Mouse (Mus musculus) T-cell, adult 2 months (primary cell): Measurements from ENCODE around the gene Pheta2.
A peak's percentile ranks its signal among the peaks of the same experiment; 100 is the strongest.

Source experiments
- DNase-seq: peaks from one replicate; pipeline ENCODE4 v3.0.0; 2022; ENCODE audit warnings: low spot score

Gene Pheta2

DNA sequence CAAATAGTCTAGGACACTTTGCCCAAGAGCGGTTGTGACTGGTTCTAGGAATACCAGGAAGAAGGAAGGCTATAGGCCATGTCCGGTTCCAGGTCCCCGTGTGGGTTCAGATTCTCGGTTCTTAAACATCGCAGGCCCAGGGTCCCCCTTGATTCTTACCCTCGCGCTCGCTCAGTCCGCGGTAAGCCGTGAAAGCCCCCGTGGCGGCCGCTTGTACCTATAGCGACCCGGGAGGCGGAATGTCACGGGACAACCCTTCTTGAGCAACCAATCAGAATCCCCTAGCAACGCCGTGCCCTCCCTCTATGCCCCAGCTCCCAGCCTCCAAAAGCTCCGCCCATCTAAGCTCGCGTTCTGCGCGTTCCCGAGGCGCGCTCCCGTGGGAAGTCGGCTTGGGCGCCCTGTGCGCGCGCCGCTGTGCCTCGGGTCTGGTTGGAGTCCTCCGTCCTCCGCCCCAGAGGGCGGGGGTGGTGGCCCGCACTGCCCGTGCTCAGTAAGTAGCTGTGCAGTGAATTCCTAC lies at the start of gene Pheta2, which contains the start of the genes Naga and Smdt1:
Gene Pheta2 (plus strand): TSS at position 350 of the 520 bp plus-strand sequence.
Gene Naga (minus strand): TSS at position 333 of the 520 bp plus-strand sequence.
Gene Smdt1 (plus strand): TSS at position 367 of the 520 bp plus-strand sequence.
- DNase-seq, result peak; percentile 90

DNA sequence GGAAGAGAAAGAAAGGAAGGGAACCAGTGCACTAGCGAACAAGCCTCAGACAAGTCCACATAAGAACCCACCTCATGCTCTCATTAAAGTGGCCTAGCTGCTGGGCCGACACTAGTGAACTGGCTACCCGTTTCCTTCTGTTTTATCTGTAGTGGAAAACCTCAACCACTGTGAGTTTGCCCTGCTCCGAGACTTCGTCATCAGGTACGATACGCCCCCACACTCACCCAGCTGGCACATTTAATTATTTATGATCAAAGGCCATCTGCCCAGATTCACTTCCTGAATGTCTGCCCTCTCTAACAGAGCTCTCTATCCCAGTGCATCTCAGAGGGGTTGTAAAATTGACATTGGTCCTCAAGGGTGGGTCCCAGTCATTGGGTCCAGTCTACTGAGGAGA lies 48.5 kb upstream of the Pheta2 start:
- DNase-seq, result no peak

DNA sequence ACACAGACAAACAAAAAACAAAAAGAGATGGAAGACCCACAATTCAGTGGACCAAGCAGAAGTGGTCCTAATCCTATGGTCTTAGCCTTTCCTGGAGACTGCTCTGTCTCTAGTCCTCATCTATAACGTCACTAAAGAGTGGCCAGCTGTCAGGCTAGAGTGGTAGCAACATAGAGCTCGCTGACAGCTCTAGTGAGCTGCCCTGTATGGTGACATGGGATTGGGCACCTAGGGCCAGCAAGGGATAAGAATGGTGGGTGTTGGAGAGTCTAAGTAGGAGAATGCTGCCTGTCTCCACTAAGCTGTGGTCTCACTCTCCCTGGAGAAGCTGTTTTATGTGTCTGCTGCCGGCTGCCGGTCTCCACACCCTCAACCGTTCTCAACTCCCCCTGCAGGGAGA lies 45.9 kb upstream of the Pheta2 start:
- DNase-seq, result no peak

DNA sequence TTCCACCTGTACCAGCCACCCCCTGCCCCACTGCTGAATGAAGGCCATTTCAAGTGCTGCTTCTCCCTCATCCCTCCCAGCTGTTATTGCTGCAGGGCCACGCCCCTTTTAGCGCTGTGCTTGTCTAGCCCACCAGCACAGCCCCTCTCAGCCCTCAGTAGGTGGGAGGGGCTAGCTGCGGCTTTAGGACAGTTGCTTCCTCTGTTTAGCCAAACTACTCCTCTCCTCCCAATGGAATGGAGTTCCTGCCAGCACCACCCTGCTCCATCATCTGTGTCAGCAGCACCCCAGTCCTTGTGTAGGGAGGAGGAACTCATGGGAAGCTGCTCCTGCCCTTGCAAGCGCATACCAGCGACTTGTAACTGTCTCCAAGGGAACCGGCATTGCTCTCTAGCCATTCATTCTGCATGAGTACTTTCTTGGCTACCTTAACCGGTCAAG lies 45.5 kb upstream of the Pheta2 start:
- DNase-seq, result no peak

DNA sequence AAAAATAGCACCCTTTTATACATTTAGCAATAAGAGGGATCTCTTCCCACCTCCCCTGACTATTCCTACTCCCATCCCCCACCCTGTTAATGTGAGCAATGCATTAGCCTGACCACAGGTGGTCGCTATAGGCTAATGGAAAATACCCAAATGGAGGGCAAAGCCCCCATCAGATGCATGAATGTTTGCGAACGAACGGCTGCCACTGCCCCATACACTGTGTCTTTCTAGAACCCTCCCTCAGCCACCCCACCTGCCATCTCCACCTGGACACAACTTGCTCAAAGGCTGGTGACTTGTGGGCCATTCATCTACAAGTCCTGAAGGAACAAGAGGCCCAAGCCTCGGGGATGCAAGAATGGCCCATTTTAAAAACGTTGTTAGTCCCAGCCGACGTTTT lies 44.7 kb upstream of the Pheta2 start:
- DNase-seq, result no peak

DNA sequence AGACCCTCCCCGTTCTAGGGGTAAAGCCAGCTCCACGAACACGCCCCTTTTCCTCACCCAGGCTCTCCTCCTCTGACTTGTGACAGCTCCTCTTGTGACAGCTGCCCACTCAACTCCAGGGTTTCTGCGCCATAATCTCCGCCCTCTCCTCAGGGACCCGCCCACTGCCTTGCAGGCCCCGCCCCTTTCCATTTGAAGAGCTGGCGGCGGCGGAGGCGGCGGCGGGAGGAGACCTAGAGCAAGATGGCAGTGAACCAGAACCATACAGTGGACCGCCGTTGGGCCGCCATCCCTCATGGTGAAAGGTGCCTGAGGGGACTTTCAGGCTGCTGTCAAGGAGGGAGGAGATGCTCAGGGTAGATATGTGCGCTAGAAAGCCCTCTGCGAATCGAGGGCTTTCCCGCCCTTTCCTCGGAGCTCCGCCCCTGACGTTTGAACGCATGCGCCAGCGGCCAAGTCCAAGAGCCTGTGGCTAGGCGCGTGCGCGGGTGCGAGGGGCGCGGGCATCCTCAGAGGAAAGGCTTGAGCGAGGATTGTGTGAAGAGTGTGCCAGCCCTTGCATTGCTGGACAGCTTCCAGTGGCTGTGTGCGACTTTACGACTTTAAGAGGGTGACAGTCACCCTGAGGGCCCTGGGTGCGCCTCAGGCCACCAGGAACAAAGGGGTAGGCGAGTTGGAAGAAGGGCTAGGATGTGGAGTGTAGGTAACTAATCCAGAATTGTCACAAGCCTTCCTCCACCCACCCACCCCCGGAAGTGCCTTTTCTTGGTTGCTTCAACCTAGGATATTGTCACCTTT lies 39.8 kb upstream of the Pheta2 start, which contains the start of gene Wbp2nl:
Gene Wbp2nl (plus strand): TSS at position 191 of the 798 bp plus-strand sequence.
- DNase-seq, result no peak

DNA sequence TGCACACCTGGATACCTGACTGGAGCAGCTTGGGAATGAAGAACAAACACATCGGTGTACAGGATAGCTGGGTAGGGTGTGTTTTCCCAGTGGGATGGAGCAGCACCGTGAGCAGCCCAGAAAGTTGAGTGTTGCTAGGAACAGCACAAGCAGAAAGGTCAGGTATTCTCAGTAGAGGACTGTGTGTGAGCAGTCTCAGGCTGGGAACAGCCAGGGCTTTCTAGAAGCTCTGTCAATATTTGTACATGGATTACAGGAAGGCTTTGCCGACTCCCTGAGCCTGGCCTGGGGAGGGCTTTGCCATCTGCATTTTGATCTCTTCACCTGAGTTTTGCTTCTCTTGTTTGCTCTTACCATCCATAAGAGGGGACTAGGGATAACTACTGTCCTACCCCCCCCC lies 31.6 kb upstream of the Pheta2 start:
- DNase-seq, result no peak

DNA sequence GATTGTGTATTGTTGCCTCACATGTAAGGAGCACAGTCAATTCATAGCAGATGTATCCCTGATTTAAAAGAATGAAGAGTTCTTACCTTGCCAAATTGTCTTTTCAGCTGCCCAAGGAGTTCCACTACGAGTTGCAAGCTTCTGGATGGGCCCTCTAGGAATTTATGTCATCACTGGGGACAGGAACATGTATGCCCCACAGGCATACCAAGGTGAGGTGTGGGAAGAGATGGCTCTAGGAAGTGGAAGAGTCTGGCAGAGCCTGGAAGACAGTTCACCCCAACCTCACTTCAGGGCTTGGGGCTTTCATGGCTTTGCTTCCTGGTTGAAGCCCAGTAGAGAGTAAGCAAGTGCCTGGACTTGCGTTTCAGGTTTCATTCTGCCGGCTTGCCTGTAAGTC lies 30.3 kb upstream of the Pheta2 start:
- no peak for DNase-seq

DNA sequence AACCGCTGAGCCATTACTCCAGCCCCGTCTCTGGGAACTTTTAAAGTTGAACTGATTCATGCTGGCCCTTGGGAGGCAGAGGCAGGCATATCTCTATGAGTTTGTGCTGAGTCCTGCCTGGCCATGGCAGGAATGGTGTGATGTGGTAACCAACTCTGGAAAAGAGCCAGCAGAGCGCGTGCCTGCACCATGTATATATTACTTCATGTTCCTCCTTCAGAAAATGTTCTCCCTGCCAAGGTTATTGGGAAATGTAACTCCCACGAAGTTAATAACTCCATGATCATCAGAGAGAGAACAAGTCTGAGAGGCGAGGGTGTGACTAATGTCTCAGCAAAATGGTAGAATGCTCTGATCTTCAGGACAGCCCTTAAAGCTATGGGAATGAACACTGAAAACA lies 20.9 kb upstream of the Pheta2 start:
- DNase-seq, result no peak

DNA sequence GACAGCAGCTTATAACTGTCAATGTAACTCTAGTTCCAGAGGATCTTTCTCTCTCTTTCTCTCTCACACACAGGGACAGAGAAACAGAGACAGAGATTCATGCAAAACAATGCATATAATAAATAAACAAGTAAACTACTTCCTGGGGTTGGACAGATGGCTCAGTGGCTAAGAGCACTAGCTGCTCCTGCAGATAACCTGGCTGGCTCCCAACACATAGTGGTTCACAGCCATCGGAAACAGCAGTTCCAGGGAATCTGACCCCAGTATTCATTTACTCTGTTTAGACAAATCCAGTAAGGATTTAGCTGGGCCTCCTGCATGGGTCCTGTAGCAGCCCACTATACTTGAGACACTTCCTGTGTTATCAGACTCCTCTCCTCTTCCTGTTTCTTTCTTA lies 19.1 kb upstream of the Pheta2 start:
- no peak for DNase-seq

DNA sequence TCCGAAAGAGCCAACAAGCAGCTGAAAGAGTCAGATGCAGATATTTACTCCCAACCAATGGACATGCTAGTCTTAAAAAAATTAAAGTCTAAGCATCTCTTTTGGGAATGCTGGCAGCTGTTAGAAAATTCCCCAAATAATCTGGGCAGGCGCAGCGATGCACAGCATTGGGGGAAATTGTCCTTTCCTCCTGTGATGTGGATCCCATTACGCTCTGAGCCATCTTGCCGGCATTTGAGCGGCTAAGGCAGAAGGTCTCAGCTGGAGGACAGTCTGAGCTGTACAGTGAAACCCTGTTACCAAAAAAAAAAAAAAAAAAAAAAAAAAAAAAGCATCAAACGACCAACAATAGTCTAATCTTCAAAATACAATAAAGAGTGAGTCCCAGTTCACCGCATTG lies 16.5 kb upstream of the Pheta2 start:
- no peak for DNase-seq

DNA sequence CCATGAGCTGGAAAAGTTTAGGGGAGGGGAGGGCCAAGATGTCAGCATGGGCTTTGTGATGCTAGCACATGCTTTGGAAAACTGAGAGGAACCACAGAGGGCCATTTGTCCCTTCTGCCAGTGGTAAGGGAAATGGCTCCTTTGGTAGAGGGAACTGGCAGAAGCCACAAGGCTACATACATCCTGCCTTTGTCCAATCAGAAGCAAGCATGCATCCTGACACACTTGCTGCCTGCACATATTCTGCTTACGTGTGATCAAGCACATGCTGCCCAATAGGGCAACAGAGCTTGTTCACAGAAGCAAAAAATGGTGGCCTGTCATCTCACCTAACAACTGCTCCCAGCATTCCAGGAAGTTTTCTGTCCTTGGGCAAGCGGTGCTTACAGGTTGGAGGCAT lies 13.4 kb upstream of the Pheta2 start:
- DNase-seq, result no peak

DNA sequence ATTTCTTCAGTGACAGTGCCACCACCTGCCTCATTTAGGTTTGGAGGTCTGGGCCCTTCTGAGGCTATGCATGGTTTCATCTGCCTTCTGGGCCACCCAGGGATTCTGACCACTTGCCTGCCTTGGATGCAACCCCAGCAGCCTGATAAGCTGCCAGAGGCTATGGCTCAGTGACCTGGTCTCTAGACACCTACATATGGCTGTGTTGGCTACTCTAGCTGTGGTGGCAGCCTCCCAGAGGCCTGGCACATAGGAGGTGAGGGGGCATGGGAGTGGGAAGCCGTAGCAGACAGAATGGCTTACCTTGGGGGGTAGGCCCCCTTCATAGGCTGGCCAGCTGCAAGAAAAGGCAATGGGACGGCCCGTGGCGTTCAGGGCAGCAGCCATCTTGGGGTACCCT lies 3.5 kb upstream of the Pheta2 start:
- no peak for DNase-seq

DNA sequence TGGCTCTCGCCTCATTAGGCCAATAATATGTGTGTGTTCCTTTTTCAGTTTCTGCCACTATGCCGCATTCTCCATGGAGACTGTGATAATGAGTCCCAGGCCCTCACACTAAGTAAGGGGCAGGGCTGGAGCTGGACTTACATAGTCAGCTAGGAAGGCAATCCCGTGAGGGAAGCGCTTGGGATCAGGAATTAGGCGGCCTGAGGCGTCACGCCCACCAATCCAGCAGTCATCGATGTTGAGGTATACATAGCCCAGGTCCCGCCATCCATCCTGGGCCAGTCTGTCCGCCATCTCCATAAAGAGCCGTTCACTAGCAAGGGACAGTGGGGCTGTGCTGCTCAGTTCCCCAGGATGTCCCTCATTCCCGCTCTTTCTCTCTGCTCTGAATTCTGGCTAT lies 2.1 kb upstream of the Pheta2 start:
- no peak for DNase-seq

DNA sequence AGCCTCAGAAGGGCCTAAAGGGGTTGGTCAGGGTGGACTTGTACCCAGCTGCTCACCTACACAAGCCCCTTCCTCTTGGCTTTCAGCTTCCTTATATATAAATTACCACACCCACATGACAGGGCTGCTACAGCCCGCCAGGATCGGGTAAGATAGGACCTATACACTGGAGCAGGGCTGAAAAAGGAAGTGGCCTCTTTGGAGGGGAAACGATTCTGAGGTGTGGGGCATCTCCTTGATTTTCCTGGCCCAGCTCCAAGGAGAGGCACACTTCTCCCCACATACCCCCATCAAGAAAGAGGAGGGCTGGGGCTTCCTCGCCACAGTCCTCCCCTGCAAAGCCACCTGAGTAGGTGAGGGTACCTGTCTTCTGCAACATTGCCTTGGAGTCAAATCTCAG lies 867 bp upstream of the Pheta2 start:
- no peak for DNase-seq

DNA sequence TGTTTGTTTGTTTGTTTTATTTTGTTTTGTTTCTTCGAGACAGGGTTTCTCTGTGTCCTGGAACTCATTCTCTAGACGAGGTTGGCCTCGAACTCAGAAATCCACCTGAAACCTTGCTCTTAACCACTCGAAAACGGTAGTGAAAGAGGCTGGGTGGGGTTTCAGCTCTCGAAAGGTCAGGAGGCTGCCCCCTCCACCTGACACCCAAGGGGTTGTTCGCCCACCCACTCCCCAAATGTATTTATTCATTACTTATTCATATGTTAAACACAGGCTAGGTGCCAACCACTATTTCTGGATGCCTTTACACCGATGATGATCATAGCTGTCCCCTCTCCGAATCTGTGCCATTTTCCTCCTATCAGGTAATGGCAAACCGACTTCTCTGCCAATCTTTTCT lies 408 bp downstream of the Pheta2 start:
- no peak for DNase-seq

DNA sequence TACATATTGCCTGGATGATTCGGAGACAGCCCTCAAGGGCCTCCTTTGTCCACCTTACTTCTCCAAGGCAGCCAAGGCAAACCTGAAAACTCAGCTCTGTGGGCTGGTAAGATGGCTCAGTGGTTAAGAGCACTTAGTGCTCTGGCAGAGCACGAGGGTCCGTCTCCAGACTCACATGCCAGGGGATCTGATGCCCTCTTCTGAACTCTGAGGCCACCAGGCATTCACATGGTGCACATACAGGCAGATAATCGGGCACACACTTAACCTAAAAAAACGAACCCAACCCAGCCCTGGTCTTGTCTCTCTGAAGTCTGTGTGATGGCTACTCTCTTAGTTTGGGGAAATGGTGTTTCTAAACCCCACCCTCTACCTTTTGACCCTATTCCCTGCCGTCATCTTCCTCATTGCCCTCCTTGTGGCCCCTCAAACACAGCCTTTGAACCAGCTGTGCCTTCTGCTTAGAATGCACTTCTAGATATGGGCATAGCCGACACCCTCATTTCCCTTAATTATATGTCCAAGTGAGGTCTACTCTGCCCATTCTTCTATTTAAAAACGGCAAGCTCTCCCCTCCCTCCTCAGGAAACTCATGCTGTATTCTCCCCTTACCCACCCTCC lies 1.0 kb downstream of the Pheta2 start:
- DNase-seq, result no peak

DNA sequence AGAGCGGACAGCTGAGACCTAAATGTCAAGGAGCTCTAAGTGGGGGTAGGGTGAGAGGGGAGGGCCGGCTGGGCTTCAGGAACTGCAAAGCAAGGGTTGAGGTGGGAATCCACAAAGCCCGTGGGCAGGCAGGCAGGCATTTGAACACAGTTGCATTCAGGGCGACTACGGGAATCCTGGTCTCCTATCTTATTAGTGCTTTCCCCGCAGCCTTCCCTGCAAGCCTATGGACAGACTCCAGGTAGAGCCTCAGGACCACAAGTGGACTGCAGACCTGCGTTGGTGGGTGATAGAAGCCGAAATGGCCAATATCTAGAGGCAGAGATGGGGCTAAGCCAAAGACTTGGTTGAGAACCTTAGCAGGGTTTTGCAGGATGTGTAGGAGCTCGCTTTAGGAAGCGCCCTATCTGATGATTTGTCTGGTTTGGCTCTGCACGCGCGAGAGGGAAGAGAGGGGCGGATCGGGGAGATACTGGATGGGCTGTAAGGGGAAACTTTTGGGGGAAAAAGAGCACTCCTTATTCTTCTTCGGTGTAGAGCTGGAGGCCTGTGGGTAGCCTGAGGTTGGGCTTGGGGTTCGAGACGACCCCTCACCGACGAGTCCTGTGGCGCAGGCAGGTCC lies 1.8 kb downstream of the Pheta2 start:
- DNase-seq, result no peak

DNA sequence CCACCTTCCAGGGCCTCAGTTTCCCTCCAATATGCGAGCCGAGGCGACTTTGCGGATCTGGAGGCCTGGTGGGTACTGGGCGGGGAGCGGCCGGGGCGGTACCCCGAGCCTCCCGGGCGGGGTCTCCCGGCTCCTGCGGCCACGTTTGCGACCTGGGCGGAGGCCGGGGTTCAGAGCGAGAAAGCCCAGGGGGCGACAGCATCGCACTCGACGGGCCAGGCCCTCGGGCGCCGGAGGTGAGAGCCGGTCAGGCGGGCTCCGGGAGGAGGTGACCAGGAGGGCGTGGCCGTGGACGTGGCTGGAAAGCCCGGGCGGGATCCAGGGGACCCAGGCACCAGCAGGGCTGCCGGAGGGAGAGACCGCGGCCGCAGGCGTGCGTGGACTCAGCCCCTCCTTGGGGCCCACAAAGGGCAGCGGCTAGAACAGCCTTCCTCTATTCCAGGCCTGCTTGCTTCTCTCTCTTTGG lies 2.3 kb downstream of the Pheta2 start:
- no peak for DNase-seq

DNA sequence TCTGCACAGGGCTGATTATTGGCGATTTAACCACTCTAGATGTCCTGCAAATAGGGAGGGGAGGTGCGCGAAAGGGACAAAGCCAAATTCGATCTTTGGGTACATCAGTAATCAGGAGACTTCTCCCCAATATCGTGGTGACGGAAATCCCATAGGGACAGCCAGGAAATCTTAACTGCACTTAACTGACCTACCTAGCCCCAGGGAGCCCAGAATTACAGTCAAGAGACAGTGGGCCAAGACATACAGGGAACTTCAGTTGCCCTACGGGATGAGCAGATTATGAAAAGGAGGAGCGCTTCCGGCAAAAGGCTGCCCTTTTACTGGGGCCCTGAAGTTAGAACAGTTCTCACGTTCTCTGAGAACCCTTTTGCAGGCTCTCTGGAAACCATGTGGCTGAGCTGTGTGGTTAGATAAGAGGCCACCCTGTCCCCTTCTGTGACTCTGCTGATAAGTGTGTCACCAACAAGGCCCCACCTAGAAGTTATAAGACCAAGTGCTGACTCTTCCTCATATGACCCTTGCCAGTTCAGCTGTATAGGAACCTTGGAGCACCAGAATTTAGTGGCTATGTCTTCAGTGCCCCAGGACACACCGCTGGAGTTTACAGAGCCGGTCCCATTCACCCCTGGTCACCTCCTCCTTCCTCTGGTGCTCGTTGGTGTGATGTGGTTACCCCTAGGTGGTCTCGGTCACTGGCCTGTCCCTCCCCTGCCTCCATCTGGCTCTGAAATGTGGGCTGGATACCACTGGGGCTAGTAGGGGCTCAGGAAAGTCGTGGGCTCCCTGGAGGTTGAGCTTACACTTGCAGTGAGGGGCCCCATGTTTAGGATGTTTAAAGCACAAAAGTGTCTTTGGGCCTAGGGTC lies 3.2 kb downstream of the Pheta2 start:
- no peak for DNase-seq

DNA sequence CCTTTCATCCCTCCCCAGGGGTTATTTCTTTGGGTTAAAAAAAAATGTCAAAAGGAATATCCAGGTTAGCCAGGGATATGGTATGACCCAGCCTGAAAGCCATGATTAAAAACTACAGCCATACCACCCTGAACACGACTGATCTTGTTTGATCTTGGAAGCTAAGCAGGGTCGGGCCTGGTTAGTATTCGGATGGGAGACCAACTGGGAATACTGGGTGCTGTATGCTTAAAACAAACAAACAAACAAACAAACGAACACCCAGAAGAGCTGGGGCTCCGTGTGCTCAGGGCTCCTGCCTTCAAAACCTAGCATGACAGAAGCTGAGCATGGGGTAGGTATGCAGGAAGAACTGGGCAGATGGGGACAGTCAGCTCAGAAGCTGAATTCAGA lies 3.8 kb downstream of the Pheta2 start:
- DNase-seq, result no peak
